Mouse (Mus musculus) testis, adult 2 months (tissue): ENCODE results near the gene Dmpk.

ENCODE experiments used
- CTCF ChIP-seq: fragments of 200-500 bp; IDR thresholded peaks from 2 replicates; pipeline ENCODE4 v1.5.1; 2012; ENCODE audit warnings: low read depth, mild to moderate bottlenecking, inconsistent platforms, low read length, moderate library complexity; ENCODE audit not compliant: control insufficient read depth, insufficient read depth, insufficient replicate concordance
- POLR2A ChIP-seq: fragments of 200-500 bp; IDR thresholded peaks from 2 replicates; pipeline ENCODE4 v1.6.1; 2012; ENCODE audit warnings: low read depth, mild to moderate bottlenecking, inconsistent platforms, low read length, moderate library complexity; ENCODE audit not compliant: control insufficient read depth

DNA sequence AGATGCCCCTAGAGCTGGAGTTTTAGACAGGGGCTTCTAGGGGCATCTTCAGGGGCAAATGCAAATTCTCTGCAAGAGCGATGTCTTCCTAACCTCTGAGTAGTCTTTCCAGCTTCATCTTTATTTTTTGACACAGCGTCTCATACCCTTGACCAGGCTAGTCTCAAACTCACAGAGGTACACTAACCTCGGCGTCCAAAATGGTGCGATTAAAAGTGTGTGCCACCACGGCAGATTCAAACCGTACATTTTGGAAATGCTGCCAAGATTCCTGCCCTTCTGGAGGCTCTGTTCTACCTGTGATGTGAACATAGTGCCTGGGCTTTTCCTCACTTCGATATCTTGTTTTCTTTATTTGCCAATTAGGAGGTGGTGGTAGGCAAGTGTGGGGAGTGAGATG lies 35.4 kb downstream of the Dmpk start:
- TF ChIP-seq CTCF (no peak), POLR2A (no peak)
